Mouse (Mus musculus) MEL (cell line): Measurements from ENCODE around the gene Dnajb6. TPM values are rescaled to one million over a fixed set of nuclear protein-coding genes. Genes with fewer than 3 reads are reported as not detected.
A peak's percentile ranks its signal among the peaks of the same experiment; 100 is the strongest.
"Not testable (repeated sequence)": the region's sequence is repeated elsewhere in the genome, so short reads cannot be mapped to it uniquely, and the experiment has no call there.

ENCODE experiments used
- DNase-seq: peaks from one replicate; pipeline ENCODE4 v3.0.0; 2011; ENCODE audit warnings: low read depth, low spot score
- H3K27ac ChIP-seq: 2 replicates; pipeline ENCODE4 v1.5.1; 2012; ENCODE audit warnings: low read depth, mild to moderate bottlenecking, control low read depth, low read length, moderate library complexity; ENCODE audit not compliant: control insufficient read depth
- H3K27me3 ChIP-seq, 2 experiments: fragments of 150-350 bp in 1 of 2; sonication (generic) in 1 of 2; 2 replicates each; pipeline ENCODE4 v1.6.1; 2012; ENCODE audit warnings: low read length in 2 of 2, mild to moderate bottlenecking in 2 of 2, improper control_type of control experiment in 1 of 2, moderate library complexity in 1 of 2; ENCODE audit not compliant: insufficient read depth in 2 of 2, control insufficient read depth in 1 of 2
- H3K36me3 ChIP-seq, 2 experiments: 2 replicates each; pipeline ENCODE4 v1.6.1; 2012 to 2014; ENCODE audit warnings: low read length in 2 of 2, improper control_type of control experiment in 1 of 2, inconsistent platforms in 1 of 2, mild to moderate bottlenecking in 1 of 2; ENCODE audit not compliant: insufficient read depth in 2 of 2, control insufficient read depth in 1 of 2
- H3K4me1 ChIP-seq, 2 experiments: fragments of 150-350 bp in 1 of 2; sonication (generic) in 1 of 2; 2 replicates each; pipeline ENCODE4 v1.6.1; 2012; ENCODE audit warnings: low read length in 2 of 2, improper control_type of control experiment in 1 of 2, mild to moderate bottlenecking in 1 of 2; ENCODE audit not compliant: insufficient read depth in 2 of 2, control insufficient read depth in 1 of 2
- H3K4me3 ChIP-seq, 2 experiments: fragments of 150-350 bp in 1 of 2; sonication (generic) in 1 of 2; 2 replicates each; pipeline ENCODE4 v1.5.1; 2012; ENCODE audit warnings: low read depth in 2 of 2, low read length in 2 of 2, mild to moderate bottlenecking in 2 of 2, moderate library complexity in 2 of 2, control low read depth in 1 of 2, improper control_type of control experiment in 1 of 2; ENCODE audit not compliant: control insufficient read depth in 1 of 2, insufficient read depth in 1 of 2
- H3K79me2 ChIP-seq: 2 replicates; pipeline ENCODE4 v1.6.1; 2012; ENCODE audit warnings: mild to moderate bottlenecking, low read length, moderate library complexity; ENCODE audit not compliant: control insufficient read depth, poor library complexity, insufficient read depth
- H3K9ac ChIP-seq: 2 replicates; pipeline ENCODE4 v1.6.1; 2012; ENCODE audit warnings: low read depth, mild to moderate bottlenecking, control low read depth, low read length, moderate library complexity; ENCODE audit not compliant: control insufficient read depth, poor library complexity, severe bottlenecking
- H3K9me3 ChIP-seq: fragments of 150-350 bp; sonication (generic); replicated peaks from 2 replicates; pipeline ENCODE4 v1.6.1; 2012; ENCODE audit warnings: mild to moderate bottlenecking, low read length, improper control_type of control experiment, moderate library complexity; ENCODE audit not compliant: insufficient read depth
- CHD1 ChIP-seq: IDR thresholded peaks from 2 replicates; pipeline ENCODE4 v1.6.1; 2012; ENCODE audit warnings: low read depth, mild to moderate bottlenecking, inconsistent platforms, low read length, improper control_type of control experiment
- CHD2 ChIP-seq: IDR thresholded peaks from 2 replicates; pipeline ENCODE4 v1.6.1; 2011; ENCODE audit warnings: low read length, improper control_type of control experiment
- EP300 ChIP-seq, 2 experiments: IDR thresholded peaks; 2 replicates each; pipeline ENCODE4 v1.6.1; 2011; ENCODE audit warnings: improper control_type of control experiment in 2 of 2, low read length in 2 of 2, low read depth in 1 of 2, mild to moderate bottlenecking in 1 of 2
- ETS1 ChIP-seq: IDR thresholded peaks from 2 replicates; pipeline ENCODE4 v1.6.1; 2012; ENCODE audit warnings: low read depth, mild to moderate bottlenecking, inconsistent platforms, low read length, improper control_type of control experiment, moderate library complexity
- MAFK ChIP-seq: IDR thresholded peaks from 2 replicates; pipeline ENCODE4 v1.6.1; 2011; ENCODE audit warnings: low read depth, mild to moderate bottlenecking, low read length, improper control_type of control experiment, borderline replicate concordance
- MXI1 ChIP-seq: IDR thresholded peaks from 2 replicates; pipeline ENCODE4 v1.6.1; 2011; ENCODE audit warnings: mild to moderate bottlenecking, low read depth, low read length, improper control_type of control experiment
- MYB ChIP-seq: IDR thresholded peaks from 2 replicates; pipeline ENCODE4 v1.6.1; 2011; ENCODE audit warnings: mild to moderate bottlenecking, low read depth, low read length, improper control_type of control experiment
- POLR2A ChIP-seq, 2 experiments: IDR thresholded peaks; 2 replicates each; pipeline ENCODE4 v1.6.1; 2011 to 2012; ENCODE audit warnings: low read length in 2 of 2, mild to moderate bottlenecking in 2 of 2, control low read depth in 1 of 2, improper control_type of control experiment in 1 of 2, low read depth in 1 of 2, moderate library complexity in 1 of 2; ENCODE audit not compliant: control insufficient read depth in 1 of 2, insufficient read depth in 1 of 2, poor library complexity in 1 of 2
- POLR2AphosphoS5 ChIP-seq: IDR thresholded peaks from 2 replicates; pipeline ENCODE4 v1.6.1; 2012; ENCODE audit warnings: low read depth, borderline replicate concordance, mild to moderate bottlenecking, inconsistent platforms, low read length, moderate library complexity, mixed read lengths
- SMC3 ChIP-seq: IDR thresholded peaks from 2 replicates; pipeline ENCODE4 v1.6.1; 2011; ENCODE audit warnings: low read depth, low read length, improper control_type of control experiment
- UBTF ChIP-seq: IDR thresholded peaks from 2 replicates; pipeline ENCODE4 v1.6.1; 2012; ENCODE audit warnings: low read depth, mild to moderate bottlenecking, inconsistent platforms, low read length, improper control_type of control experiment, moderate library complexity, borderline replicate concordance; ENCODE audit not compliant: insufficient read depth
- USF1 ChIP-seq: IDR thresholded peaks from 2 replicates; pipeline ENCODE4 v1.6.1; 2014; ENCODE audit warnings: low read depth, mild to moderate bottlenecking, inconsistent platforms, low read length, improper control_type of control experiment, moderate library complexity
- ZMIZ1 ChIP-seq: IDR thresholded peaks from 2 replicates; pipeline ENCODE4 v1.6.1; 2012; ENCODE audit warnings: low read depth, mild to moderate bottlenecking, inconsistent platforms, low read length, improper control_type of control experiment, moderate library complexity
- polyA plus RNA-seq, 2 experiments: library from polyadenylated mRNA; stranded (reverse) in 1 of 2; unstranded in 1 of 2; fragments of >175 nt in 1 of 2; fragments of >200 nt in 1 of 2; gene quantifications; 2 replicates each; pipeline versions ENCODE4 v1.2.1 to v1.2.4; 2012; ENCODE audit warnings: low replicate concordance in 2 of 2, low read depth in 1 of 2; ENCODE audit not compliant: insufficient read length in 2 of 2, insufficient read depth in 1 of 2, missing spikeins in 1 of 2
- total RNA-seq: library from RNA; depleted of rRNA; stranded (reverse); fragments of 300-350 nt; gene quantifications from 2 replicates; pipeline ENCODE4 v1.2.3, GENCODE M21; 2012

The Dnajb6 gene
- total and polyA plus RNA-seq, 3 experiments, result 131 to 157 TPM; not detected in 1

GRCm38 (mm10) chr5:29725369-29725768 is 10.1 kb upstream of the Dnajb6 start:
- no peak overlapping the region for H3K4me3 ChIP-seq
- H3K4me1 ChIP-seq, result no peaks in the 10 kb centered on the region
- no peak for TF ChIP-seq CHD2
- TF ChIP-seq UBTF, result no peak
- no peak for DNase-seq
- no peak overlapping the region for H3K27ac ChIP-seq
- H3K9ac ChIP-seq, result no peak overlapping the region
- H3K36me3 ChIP-seq, result no peaks in the 10 kb centered on the region
- no peaks in the 10 kb centered on the region for H3K9me3 ChIP-seq
- no peaks in the 10 kb centered on the region for H3K27me3 ChIP-seq
- no peaks in the 10 kb centered on the region for H3K79me2 ChIP-seq

DNA sequence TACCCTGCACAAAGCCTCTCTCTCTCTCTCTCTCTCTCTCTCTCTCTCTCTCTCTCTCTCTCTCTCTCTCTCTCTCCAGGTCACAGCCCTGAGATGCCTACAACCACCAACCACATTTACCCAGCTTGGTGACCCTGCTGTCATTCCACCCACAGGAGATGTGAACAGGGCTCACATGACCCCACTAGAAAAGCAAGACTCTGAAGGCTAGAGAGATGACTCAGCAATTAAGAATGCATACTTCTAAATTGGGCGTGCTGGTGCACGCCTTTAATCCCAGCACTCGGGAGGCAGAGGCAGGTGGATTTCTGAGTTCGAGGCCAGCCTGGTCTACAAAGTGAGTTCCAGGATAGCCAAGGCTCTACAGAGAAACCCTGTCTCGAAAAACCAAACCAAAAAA is 9.4 kb upstream of the Dnajb6 start:
- not testable (repeated sequence) for H3K36me3 ChIP-seq, H3K4me3 ChIP-seq, H3K27ac ChIP-seq, H3K79me2 ChIP-seq, H3K9me3 ChIP-seq, H3K9ac ChIP-seq, H3K4me1 ChIP-seq, DNase-seq, H3K27me3 ChIP-seq

DNA sequence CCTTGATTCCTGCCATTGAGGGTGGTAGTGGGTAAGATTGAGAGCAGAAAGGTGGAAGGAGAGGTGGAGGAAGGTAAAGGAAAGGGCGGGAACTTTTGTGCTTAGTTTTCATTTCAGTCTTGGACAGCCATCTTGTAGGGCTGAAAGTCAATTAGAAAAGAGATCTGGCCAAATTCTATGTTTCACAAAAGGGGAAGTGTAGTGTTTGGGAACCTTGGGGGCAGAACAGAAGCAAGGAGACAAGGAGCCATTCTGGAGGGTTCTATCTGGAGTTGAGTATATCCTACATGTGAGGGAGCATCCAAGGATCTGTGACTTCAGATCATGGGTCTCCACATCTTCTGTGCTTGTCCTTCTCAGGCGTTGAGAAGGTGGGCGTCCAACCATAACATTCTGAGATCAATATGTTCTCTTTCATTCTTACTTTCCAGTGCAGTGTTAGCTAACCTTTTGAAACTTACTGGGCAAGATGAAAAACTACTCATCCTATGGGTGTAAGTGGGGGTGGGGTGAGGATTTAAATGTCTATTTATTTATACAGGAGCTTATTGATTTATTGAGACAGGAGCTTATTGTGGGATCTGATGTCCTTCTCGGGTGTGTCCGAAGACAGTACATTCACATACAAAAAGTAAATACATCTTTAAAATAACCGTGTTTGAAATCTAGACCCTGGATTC is 517 bp upstream of the Dnajb6 start:
- Histone ChIP-seq H3K36me3 (peaks cover 0 to 22% of the 10 kb centered on the region in 2 experiments; a peak in 2 of 4 replicates), H3K4me3 (peak overlapping the region; percentile 67 to 77), H3K79me2 (peaks cover 41% of the 10 kb centered on the region), H3K9ac (peak overlapping the region; percentile 90), H3K4me1 (peaks cover 1 to 21% of the 10 kb centered on the region in 2 experiments; a peak in 3 of 4 replicates), H3K27ac (peak overlapping the region; percentile 98), H3K9me3 (no peaks in the 10 kb centered on the region), H3K27me3 (no peaks in the 10 kb centered on the region)
- TF ChIP-seq EP300 (IDR thresholded peaks at IDR 0.05; ENCODE audit: low read depth in 1 of 2, low read length in 2 of 2) (no peak), CHD1 (no peak), USF1 (no peak)
- peak; percentile 86 for DNase-seq

- H3K4me3 ChIP-seq, result peak overlapping the region; percentile 77 to 82
- peak; percentile 75 for DNase-seq
- H3K79me2 ChIP-seq, result peaks cover 53% of the 10 kb centered on the region
- H3K36me3 ChIP-seq, result peaks cover 2 to 22% of the 10 kb centered on the region in 2 experiments; a peak in 2 of 4 replicates
- H3K9me3 ChIP-seq, result no peaks in the 10 kb centered on the region
- peak overlapping the region; percentile 98 for H3K27ac ChIP-seq
- H3K27me3 ChIP-seq, result no peaks in the 10 kb centered on the region
- peaks cover 1 to 21% of the 10 kb centered on the region in 2 experiments; a peak in 3 of 4 replicates for H3K4me1 ChIP-seq
- H3K9ac ChIP-seq, result peak overlapping the region; percentile 90
- TF ChIP-seq POLR2AphosphoS5 (no peak), MAFK (no peak), UBTF (0 out of 2 replicates have a peak, but pooled peaks have one; percentile 7), MYB (peak; percentile 3; the same call in 1 of the 2 replicates), ZMIZ1 (peak; percentile 26; the same call in 1 of the 2 replicates), POLR2A (IDR thresholded peaks at IDR 0.05; ENCODE audit: control insufficient read depth in 1 of 2, insufficient read depth in 1 of 2, low read depth in 1 of 2, low read length in 2 of 2, poor library complexity in 1 of 2) (peak in 1 of 2 experiments; percentile 62; a peak in 2 of 4 replicates), SMC3 (no peak), MXI1 (peak; percentile 50; the same call in 1 of the 2 replicates), ETS1 (no peak)
Observed at GRCm38 (mm10) chr5:29736073-29736900, 799 bp downstream of the Dnajb6 start.
